Mouse (Mus musculus) stomach, postnatal 0 days (tissue): ENCODE results near the gene Sipa1l1.

Source experiments
- CTCF ChIP-seq: IDR thresholded peaks from 2 replicates; pipeline ENCODE4 v1.5.1; 2016; ENCODE audit warnings: antibody characterized with exemption, low read depth, mild to moderate bottlenecking, moderate library complexity
- EP300 ChIP-seq: optimal IDR thresholded peaks from 2 replicates; pipeline ENCODE3; 2016; ENCODE audit warnings: antibody characterized with exemption

- TF ChIP-seq CTCF, result no peak
- TF ChIP-seq EP300, result no peak
Observed at GRCm38 (mm10) chr12:82231191-82231590, 62.1 kb downstream of the Sipa1l1 start.
